Mouse (Mus musculus) adrenal gland, adult (tissue): ENCODE results near the gene Prrt4.
A peak's percentile ranks its signal among the peaks of the same experiment; 100 is the strongest.

Source experiments
- DNase-seq, 2 experiments: peaks; one replicate each; pipeline ENCODE4 v3.0.0; 2022 to 2023; ENCODE audit warnings: low spot score in 1 of 2; ENCODE audit not compliant: inconsistent age in 2 of 2

The Prrt4 gene

DNA sequence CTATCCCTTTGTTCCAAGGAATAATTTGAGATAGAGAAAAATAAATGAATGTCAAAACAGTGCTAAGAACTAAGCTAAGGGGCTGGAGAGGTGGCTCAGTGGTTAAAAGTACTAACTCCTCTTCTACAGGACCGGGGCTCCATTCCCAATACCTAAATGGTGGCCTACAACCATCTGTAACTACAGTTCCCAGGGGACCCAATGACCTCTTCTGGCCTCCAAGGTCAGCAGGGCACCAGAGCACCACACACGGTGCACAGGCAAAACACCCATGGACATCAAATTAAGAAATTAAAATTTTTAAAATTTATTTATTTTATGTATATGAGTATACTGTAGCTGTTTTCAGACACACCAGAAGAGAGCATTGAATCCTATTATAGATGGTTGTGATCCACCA is 18.6 kb downstream of the Prrt4 start:
- no peak for DNase-seq

GRCm38 (mm10) chr6:29156326-29156725 is 23.1 kb downstream of the Prrt4 start:
- DNase-seq = no peak

DNA sequence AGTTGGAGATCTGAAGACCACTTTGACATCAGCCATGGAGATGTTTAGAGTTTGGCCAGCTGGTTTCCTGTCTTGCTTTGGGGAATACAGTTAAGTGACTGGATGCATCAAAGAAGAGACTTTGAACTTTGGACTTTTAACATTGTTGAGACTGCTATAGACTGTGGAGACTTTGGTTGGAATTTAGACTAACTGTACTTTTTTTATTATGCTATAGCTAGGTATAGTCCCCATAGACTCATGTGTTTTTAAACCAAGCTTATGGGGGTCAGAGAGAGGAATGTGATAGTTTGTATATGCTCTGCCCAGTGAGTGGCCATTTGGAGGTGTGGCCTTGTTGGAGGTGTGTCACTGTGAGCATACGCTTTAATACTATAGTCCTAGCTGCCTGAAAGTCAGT is 29.4 kb downstream of the Prrt4 start:
- DNase-seq = no peak

DNA sequence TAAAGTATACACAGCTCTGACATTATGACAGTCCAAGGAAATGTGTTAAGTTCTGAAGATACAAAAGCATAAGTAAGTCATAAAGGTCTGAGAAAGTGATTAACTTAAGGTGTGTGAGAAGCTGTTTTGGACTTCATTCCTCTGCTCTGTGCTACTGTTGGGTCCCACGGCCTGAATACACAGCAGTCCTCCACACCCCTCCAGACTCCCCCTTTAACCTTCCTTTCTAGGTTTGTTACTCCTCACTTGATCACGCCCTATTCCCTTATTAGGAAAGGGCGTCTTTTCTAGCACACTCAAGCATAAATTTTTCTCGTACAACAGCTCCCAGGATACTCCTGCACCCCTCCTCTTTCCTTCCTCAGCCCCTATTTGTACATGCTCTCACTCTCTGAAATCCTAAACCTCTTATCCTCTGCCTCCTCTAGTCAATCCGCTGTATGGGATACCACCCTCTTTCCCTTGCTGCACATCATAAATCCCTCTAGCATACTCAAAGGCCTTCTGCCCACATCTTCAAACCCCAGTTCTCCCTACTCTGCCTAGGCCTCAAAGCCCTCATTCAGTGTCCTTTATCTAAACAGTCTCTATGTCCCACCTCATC is 31.9 kb downstream of the Prrt4 start:
- no peak for DNase-seq

DNA sequence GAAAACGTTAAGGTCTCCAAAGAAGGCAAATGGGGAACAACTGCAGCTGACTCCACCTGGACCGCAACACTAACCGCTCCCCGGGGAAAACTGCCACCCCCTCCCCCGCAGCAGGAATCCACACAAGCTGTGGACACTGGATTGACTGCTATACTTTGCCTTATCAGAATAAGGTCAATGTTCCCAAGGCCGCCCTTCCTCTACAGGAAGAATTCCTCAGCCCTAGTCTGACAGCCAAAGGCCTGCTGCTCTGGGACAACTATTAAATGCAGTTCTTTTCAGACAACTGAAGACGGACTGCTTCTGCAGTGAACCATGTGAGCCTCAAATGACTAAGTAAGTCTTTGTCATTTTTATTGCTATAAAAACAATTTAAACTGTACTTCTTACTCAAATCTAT is 32.7 kb downstream of the Prrt4 start:
- peak; percentile 35 to 72 for DNase-seq

- DNase-seq = no peak
Observed at GRCm38 (mm10) chr6:29145456-29146307, 33.7 kb downstream of the Prrt4 start.

DNA sequence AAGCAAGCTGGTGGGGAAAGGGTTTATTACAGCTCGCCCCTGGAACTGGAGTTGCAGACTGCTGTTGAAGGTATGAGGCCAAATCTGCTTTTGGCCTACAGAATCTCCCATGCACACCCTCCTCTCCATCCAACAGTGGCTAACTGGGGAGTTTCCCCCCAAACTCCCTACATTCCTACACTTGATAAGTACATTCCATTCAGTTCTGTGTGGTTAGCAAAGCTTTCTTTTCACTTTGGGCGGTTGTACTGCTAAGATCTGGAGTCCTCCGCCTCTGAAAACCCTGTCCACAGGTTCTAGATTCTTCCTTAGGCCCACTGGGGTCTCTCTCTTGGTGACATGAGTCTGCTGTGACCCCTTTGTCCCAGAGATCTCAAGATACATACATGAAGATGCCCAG is 34.4 kb downstream of the Prrt4 start:
- no peak for DNase-seq

GRCm38 (mm10) chr6:29143608-29144007 is 35.8 kb downstream of the Prrt4 start:
- peak; percentile 41 to 80 for DNase-seq

GRCm38 (mm10) chr6:29137441-29137840 is 41.9 kb downstream of the Prrt4 start:
- DNase-seq = peak in 1 of 2 experiments; percentile 46

DNA sequence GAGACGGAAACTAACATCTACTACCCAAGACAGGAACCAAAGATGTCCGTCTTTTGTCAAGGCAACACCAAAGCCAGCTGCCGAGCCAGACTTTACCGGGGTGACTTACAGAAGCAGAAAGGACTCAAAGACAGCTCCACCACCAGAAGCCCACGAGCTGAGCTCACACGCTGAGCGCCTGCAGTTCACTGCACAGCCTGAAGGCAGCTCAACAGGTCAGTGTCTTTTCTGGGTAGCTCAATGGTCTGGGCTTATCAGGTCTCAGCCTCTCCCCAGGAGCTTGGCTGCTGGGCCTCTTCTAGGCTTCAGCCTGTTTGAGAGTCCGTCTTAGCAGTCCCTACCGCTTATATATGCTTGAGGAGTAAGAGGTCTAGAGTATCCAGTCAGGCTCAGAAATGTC is 46.3 kb downstream of the Prrt4 start:
- no peak for DNase-seq

DNA sequence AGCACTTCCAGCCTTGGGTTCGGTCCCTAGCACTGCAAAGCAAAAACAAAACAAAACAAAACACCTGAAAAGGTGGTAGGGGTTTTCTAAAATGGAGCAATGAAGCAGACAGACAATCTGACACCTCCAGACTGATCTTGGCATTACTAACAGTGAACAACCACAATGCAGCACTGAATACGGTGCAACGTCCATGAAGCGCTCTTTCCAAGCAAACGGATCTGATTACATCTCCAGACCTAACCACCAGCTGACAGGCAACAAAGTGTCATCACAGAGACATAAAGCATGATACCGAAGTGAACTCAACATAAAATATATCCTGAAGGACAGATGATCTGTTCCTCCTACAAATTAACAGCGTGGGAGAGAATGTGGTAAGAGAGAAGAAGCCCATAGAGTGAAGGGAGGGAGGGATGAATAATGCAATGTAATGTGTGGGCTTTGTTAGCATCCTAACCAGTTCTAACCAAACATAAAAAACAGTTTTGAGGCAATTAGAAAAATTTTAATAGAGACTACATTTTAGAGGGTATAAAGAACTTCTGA is 52.4 kb downstream of the Prrt4 start:
- DNase-seq = no peak

DNA sequence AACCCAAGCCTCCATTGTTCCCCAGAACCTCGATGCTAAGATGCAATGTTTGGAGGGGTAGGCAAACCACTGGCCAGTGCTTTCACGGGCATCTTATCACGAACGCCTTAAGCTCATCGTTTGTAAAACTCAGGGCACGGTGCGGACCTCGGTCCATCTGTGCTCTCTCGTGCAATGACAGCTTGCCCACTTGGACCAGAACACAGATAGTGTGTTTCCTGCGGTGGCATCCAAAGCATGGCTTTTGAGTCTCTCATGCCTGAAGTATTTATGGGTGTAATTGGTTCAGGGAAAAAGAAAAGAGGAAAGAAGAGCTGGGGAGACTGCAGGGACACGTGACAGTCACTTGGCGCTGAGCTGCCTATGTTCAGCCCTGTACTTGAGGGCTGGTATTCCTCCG is 59.4 kb downstream of the Prrt4 start:
- no peak for DNase-seq
